ENCODE assay signal across 12 mouse cellular contexts in the genomic region with DNA sequence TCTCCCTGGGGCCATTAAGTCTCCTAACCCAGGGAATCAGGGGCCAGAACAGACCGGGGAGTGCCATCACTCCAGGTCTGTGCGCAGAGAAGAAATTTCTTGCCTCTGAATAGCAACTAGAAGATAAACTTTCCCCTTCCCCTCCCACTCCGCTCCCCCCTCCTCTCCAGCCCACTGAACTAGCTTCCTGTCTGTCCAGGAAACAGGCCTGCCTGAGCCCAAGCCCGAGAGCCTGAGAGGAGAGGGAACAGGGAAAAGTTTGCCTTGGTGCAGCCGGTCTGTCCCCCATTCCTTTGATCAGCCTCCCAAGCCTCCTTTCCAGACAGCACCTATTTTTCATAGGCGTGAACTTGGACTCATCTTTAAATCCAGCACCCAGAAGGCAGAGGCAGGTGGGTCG. TPM values are rescaled to one million over a fixed set of nuclear protein-coding genes. Genes with fewer than 3 reads are reported as not detected.
A peak's percentile ranks its signal among the peaks of the same experiment; 100 is the strongest.
DNase-seq lines count a peak whose midpoint lies in the region; ATAC-seq lines count a peak whose summit lies in the region.
"Had no signal": no experiment of that assay in that cellular context is flagged by ENCODE, and none has a peak within 500 bp of the region (broad histone marks: within the 10 kb centered on the region; RNA-seq: fewer than 3 reads in every experiment).

No protein-coding gene starts in this region.

- 0 out of 2 replicates have a peak overlapping the region, but pooled peaks have one; percentile 30 for H3K27ac ChIP-seq in midbrain, embryonic 12.5 days (replicated peaks)
- no peak overlapping the region for H3K27ac ChIP-seq in midbrain, embryonic 15.5 days
- peak overlapping the region; percentile 57 to 72 for H3K27ac ChIP-seq in heart, embryonic 14.5 days (replicated peaks in 1 of 2; ENCODE audit: control insufficient read depth in 1 of 2, insufficient read depth in 1 of 2, low read depth in 2 of 2, low read length in 2 of 2)
- peak overlapping the region; percentile 56; the same call in 1 of the 2 replicates for H3K27ac ChIP-seq in limb, embryonic 11.5 days (replicated peaks; ENCODE audit: low read depth, low read length)
- H3K27ac ChIP-seq in stomach, embryonic 16.5 days (ENCODE audit: low read length) = peak overlapping the region; percentile 13; the same call in 1 of the 2 replicates
- no peak overlapping the region for H3K27ac ChIP-seq in forebrain, embryonic 15.5 days (replicated peaks)
- H3K27ac ChIP-seq: liver, embryonic 15.5 days; neural tube, embryonic 12.5 days had no signal

- 0 out of 2 replicates have a peak, but pooled peaks cover under 1% of the 10 kb centered on the region for H3K9me3 ChIP-seq in midbrain, embryonic 12.5 days
- H3K9me3 ChIP-seq in midbrain, embryonic 15.5 days = no peaks in the 10 kb centered on the region
- H3K9me3 ChIP-seq in heart, embryonic 14.5 days (ENCODE audit: control insufficient read depth, low read length) = no peaks in the 10 kb centered on the region
- no peaks in the 10 kb centered on the region for H3K9me3 ChIP-seq in limb, embryonic 11.5 days (ENCODE audit: control insufficient read depth, low read length)
- H3K9me3 ChIP-seq in stomach, embryonic 16.5 days (replicated peaks; ENCODE audit: control insufficient read depth, low read length) = no peaks in the 10 kb centered on the region
- no peaks in the 10 kb centered on the region for H3K9me3 ChIP-seq in forebrain, embryonic 15.5 days
- H3K9me3 ChIP-seq: liver, embryonic 15.5 days; neural tube, embryonic 12.5 days had no signal

- H3K9ac ChIP-seq in midbrain, embryonic 12.5 days (replicated peaks) = no peak overlapping the region
- no peak overlapping the region for H3K9ac ChIP-seq in midbrain, embryonic 15.5 days
- peak overlapping the region; percentile 27; the same call in 1 of the 2 replicates for H3K9ac ChIP-seq in heart, embryonic 14.5 days (ENCODE audit: low read length)
- H3K9ac ChIP-seq in limb, embryonic 11.5 days (ENCODE audit: low read length) = no peak overlapping the region
- H3K9ac ChIP-seq in stomach, embryonic 16.5 days (ENCODE audit: low read length) = peak overlapping the region; percentile 57; the same call in 1 of the 2 replicates
- no peak overlapping the region for H3K9ac ChIP-seq in forebrain, embryonic 15.5 days (replicated peaks)
- H3K9ac ChIP-seq: liver, embryonic 15.5 days; neural tube, embryonic 12.5 days had no signal

- ATAC-seq in midbrain, embryonic 12.5 days (ENCODE audit: low FRiP score, low read depth) = no peak
- no peak for ATAC-seq in midbrain, embryonic 15.5 days (replicated peaks)
- no peak for ATAC-seq in heart, embryonic 14.5 days (ENCODE audit: insufficient number of reproducible peaks, insufficient read depth, low FRiP score, low read depth)
- ATAC-seq in limb, embryonic 11.5 days (ENCODE audit: insufficient number of reproducible peaks, low FRiP score, low TSS enrichment, low read depth) = no peak
- ATAC-seq in stomach, embryonic 16.5 days (ENCODE audit: insufficient read depth, low FRiP score) = no peak
- ATAC-seq in forebrain, embryonic 15.5 days (replicated peaks) = no peak
- ATAC-seq: Patski had no signal

- DNase-seq in limb, embryonic 11.5 days (ENCODE audit: low spot score) = peak; percentile 32
- DNase-seq in layer of hippocampus, adult 18-20 months (ENCODE audit: low spot score in 2 of 2) = no peak
- no peak for DNase-seq in neural tube, embryonic 10.5 days (ENCODE audit: extremely low spot score, low spot score)
- DNase-seq: spleen, adult 18-20 months had no signal

- H3K27me3 ChIP-seq in midbrain, embryonic 12.5 days = no peaks in the 10 kb centered on the region
- H3K27me3 ChIP-seq in midbrain, embryonic 15.5 days (replicated peaks) = 0 out of 2 replicates have a peak, but pooled peaks cover 2% of the 10 kb centered on the region
- no peaks in the 10 kb centered on the region for H3K27me3 ChIP-seq in heart, embryonic 14.5 days (ENCODE audit: control insufficient read depth, insufficient read depth, low read length)
- H3K27me3 ChIP-seq in limb, embryonic 11.5 days (ENCODE audit: control insufficient read depth, insufficient read depth, low read length) = no peaks in the 10 kb centered on the region
- H3K27me3 ChIP-seq in stomach, embryonic 16.5 days (ENCODE audit: control insufficient read depth, insufficient read depth, low read length) = no peaks in the 10 kb centered on the region
- no peaks in the 10 kb centered on the region for H3K27me3 ChIP-seq in forebrain, embryonic 15.5 days
- H3K27me3 ChIP-seq: neural tube, embryonic 12.5 days; Patski had no signal

- no peaks in the 10 kb centered on the region for H3K36me3 ChIP-seq in midbrain, embryonic 12.5 days
- H3K36me3 ChIP-seq in midbrain, embryonic 15.5 days (replicated peaks) = no peaks in the 10 kb centered on the region
- H3K36me3 ChIP-seq in heart, embryonic 14.5 days (ENCODE audit: control insufficient read depth, insufficient read depth, low read length) = no peaks in the 10 kb centered on the region
- no peaks in the 10 kb centered on the region for H3K36me3 ChIP-seq in limb, embryonic 11.5 days (ENCODE audit: control insufficient read depth, insufficient read depth, low read length)
- H3K36me3 ChIP-seq in stomach, embryonic 16.5 days (ENCODE audit: control insufficient read depth, insufficient read depth, low read length) = no peaks in the 10 kb centered on the region
- H3K36me3 ChIP-seq in forebrain, embryonic 15.5 days = no peaks in the 10 kb centered on the region
- H3K36me3 ChIP-seq: liver, embryonic 15.5 days; neural tube, embryonic 12.5 days had no signal

- peaks cover 41% of the 10 kb centered on the region for H3K4me1 ChIP-seq in midbrain, embryonic 12.5 days
- peaks cover 24% of the 10 kb centered on the region for H3K4me1 ChIP-seq in midbrain, embryonic 15.5 days
- peaks cover 44 to 48% of the 10 kb centered on the region in 2 experiments for H3K4me1 ChIP-seq in heart, embryonic 14.5 days (ENCODE audit: control insufficient read depth in 2 of 2, insufficient read depth in 2 of 2, low read length in 2 of 2)
- peaks cover 70% of the 10 kb centered on the region for H3K4me1 ChIP-seq in limb, embryonic 11.5 days (ENCODE audit: control insufficient read depth, insufficient read depth, low read length)
- H3K4me1 ChIP-seq in stomach, embryonic 16.5 days (ENCODE audit: control insufficient read depth, insufficient read depth, low read length) = peaks cover 44% of the 10 kb centered on the region
- peaks cover 22% of the 10 kb centered on the region for H3K4me1 ChIP-seq in forebrain, embryonic 15.5 days

- no peak overlapping the region for H3K4me3 ChIP-seq in midbrain, embryonic 12.5 days
- H3K4me3 ChIP-seq in midbrain, embryonic 15.5 days = no peak overlapping the region
- H3K4me3 ChIP-seq in heart, embryonic 14.5 days (ENCODE audit: control insufficient read depth in 1 of 2, insufficient read depth in 1 of 2, low read depth in 1 of 2, low read length in 2 of 2) = no peak overlapping the region
- no peak overlapping the region for H3K4me3 ChIP-seq in limb, embryonic 11.5 days (ENCODE audit: low read depth, low read length)
- H3K4me3 ChIP-seq in stomach, embryonic 16.5 days (replicated peaks; ENCODE audit: low read length) = no peak overlapping the region
- H3K4me3 ChIP-seq in forebrain, embryonic 15.5 days = no peak overlapping the region
- H3K4me3 ChIP-seq: liver, embryonic 15.5 days; neural tube, embryonic 12.5 days had no signal

- no peak overlapping the region for H3K4me2 ChIP-seq in midbrain, embryonic 12.5 days (replicated peaks)
- H3K4me2 ChIP-seq in midbrain, embryonic 15.5 days = no peak overlapping the region
- no peak overlapping the region for H3K4me2 ChIP-seq in heart, embryonic 14.5 days (ENCODE audit: low read length)
- H3K4me2 ChIP-seq in limb, embryonic 11.5 days (ENCODE audit: low read depth, severe bottlenecking) = no peak overlapping the region
- no peak overlapping the region for H3K4me2 ChIP-seq in stomach, embryonic 16.5 days (ENCODE audit: low read depth, low read length)
- no peak overlapping the region for H3K4me2 ChIP-seq in forebrain, embryonic 15.5 days (replicated peaks)
- H3K4me2 ChIP-seq: liver, embryonic 15.5 days; neural tube, embryonic 12.5 days had no signal

- 62% methylated on average over 7 of the region's 7 CpGs for WGBS in midbrain, embryonic 12.5 days
- 72% methylated on average over 7 of the region's 7 CpGs for WGBS in midbrain, embryonic 15.5 days
- WGBS in heart, embryonic 14.5 days = 26% methylated on average over 7 of the region's 7 CpGs
- 51% methylated on average over 7 of the region's 7 CpGs for WGBS in limb, embryonic 11.5 days
- 38% methylated on average over 7 of the region's 7 CpGs for WGBS in stomach, embryonic 16.5 days
- 61% methylated on average over 7 of the region's 7 CpGs for WGBS in forebrain, embryonic 15.5 days

RNA-seq across cellular contexts. Expression of a gene that starts 48.2 kb away (rescaled TPM):
- polyA plus RNA-seq in midbrain, embryonic 12.5 days (2016; fragmentation: Nextera tagmentation; extraction: Ambion mirVana) = 277 and 309 TPM in 2 replicates
- polyA plus RNA-seq in midbrain, embryonic 15.5 days (2015; fragmentation: Nextera tagmentation; extraction: Ambion mirVana) = 175 and 194 TPM in 2 replicates
- polyA plus RNA-seq in heart, embryonic 14.5 days (2014; fragmentation: Nextera tagmentation; extraction: Ambion mirVana) = 36.7 and 43.3 TPM in 2 replicates
- 179 and 186 TPM in 2 replicates for polyA plus RNA-seq in limb, embryonic 11.5 days (2014; fragmentation: Nextera tagmentation; extraction: Ambion mirVana)
- polyA plus RNA-seq in stomach, embryonic 16.5 days (2015; fragmentation: Nextera tagmentation; extraction: Ambion mirVana) = 48.4 and 52.8 TPM in 2 replicates
- total RNA-seq in layer of hippocampus, adult 18-20 months (2021) = 100 to 1,000 TPM; 158 to 189 TPM
- polyA plus RNA-seq in forebrain, embryonic 15.5 days (2015; fragmentation: Nextera tagmentation; extraction: Ambion mirVana) = 198 and 201 TPM in 2 replicates

RNA-seq across cellular contexts. Expression of a gene that starts 57.5 kb away (rescaled TPM):
- 1.5 and 1.6 TPM in 2 replicates for polyA plus RNA-seq in midbrain, embryonic 12.5 days (2016; fragmentation: Nextera tagmentation; extraction: Ambion mirVana)
- polyA plus RNA-seq in midbrain, embryonic 15.5 days (2015; fragmentation: Nextera tagmentation; extraction: Ambion mirVana) = 2.2 TPM in 2 replicates
- polyA plus RNA-seq in heart, embryonic 14.5 days (2014; fragmentation: Nextera tagmentation; extraction: Ambion mirVana) = 5.0 and 6.0 TPM in 2 replicates
- polyA plus RNA-seq in limb, embryonic 11.5 days (2014; fragmentation: Nextera tagmentation; extraction: Ambion mirVana) = 6.5 and 10.1 TPM in 2 replicates
- 7.9 and 10.5 TPM in 2 replicates for polyA plus RNA-seq in stomach, embryonic 16.5 days (2015; fragmentation: Nextera tagmentation; extraction: Ambion mirVana)
- 10 to 100 TPM; 46.7 to 52.6 TPM for total RNA-seq in layer of hippocampus, adult 18-20 months (2021)
- 0.92 and 1.3 TPM in 2 replicates for polyA plus RNA-seq in forebrain, embryonic 15.5 days (2015; fragmentation: Nextera tagmentation; extraction: Ambion mirVana)

Comparison
In these comparisons a context has a peak if more than half of its experiments do, and no peak if none do; other contexts are left out.
1. H3K27ac ChIP-seq: peak in midbrain, embryonic 12.5 days (single experiment), heart, embryonic 14.5 days (2 of 2), limb, embryonic 11.5 days (single experiment) and stomach, embryonic 16.5 days (single experiment); none in midbrain, embryonic 15.5 days (single experiment) and forebrain, embryonic 15.5 days (single experiment).
2. H3K9ac ChIP-seq: peak in heart, embryonic 14.5 days (single experiment) and stomach, embryonic 16.5 days (single experiment); none in midbrain, embryonic 12.5 days (single experiment), midbrain, embryonic 15.5 days (single experiment), limb, embryonic 11.5 days (single experiment) and forebrain, embryonic 15.5 days (single experiment).